Mouse (Mus musculus) G1E-ER4 (cell line): ENCODE measurements around the gene Tnks2. TPM values are rescaled to one million over a fixed set of nuclear protein-coding genes. Genes with fewer than 3 reads are reported as not detected.

Experiments used
- GATA1 ChIP-seq: IDR thresholded peaks from one replicate; pipeline ENCODE4 v1.8.0; 2012; ENCODE audit warnings: low read length, inconsistent platforms
- polyA plus RNA-seq: library from polyadenylated mRNA; stranded (reverse); fragments of >175 nt; gene quantifications from 2 replicates; pipeline ENCODE4 v1.2.3, GENCODE M21; 2012

Gene Tnks2
- polyA plus RNA-seq, 1 experiment, result 25.8 TPM

- TF ChIP-seq GATA1, result no peak
Observed at GRCm38 (mm10) chr19:36860393-36860792, 26.4 kb downstream of the Tnks2 start.

GRCm38 (mm10) chr19:36865905-36866304 lies 31.9 kb downstream of the Tnks2 start:
- no peak for TF ChIP-seq GATA1

DNA sequence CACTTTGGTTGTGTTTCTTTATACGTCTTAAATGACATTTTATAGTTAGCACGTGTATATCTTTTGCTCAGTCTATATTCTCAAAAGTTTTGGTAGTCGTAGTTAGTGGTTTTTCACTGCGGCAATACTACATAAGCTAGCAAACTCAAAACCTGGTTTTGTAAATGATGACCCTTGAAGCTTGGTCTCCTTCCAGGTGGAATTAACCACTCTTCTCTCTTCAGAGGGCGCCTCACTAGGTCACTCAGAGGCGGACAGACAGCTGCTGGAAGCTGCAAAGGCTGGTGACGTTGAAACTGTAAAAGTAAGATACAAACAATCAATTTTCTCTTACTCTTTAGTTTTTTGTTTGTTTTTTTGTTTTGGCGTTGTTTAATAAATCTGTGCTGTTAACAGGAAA lies 33.4 kb downstream of the Tnks2 start:
- no peak for TF ChIP-seq GATA1

DNA sequence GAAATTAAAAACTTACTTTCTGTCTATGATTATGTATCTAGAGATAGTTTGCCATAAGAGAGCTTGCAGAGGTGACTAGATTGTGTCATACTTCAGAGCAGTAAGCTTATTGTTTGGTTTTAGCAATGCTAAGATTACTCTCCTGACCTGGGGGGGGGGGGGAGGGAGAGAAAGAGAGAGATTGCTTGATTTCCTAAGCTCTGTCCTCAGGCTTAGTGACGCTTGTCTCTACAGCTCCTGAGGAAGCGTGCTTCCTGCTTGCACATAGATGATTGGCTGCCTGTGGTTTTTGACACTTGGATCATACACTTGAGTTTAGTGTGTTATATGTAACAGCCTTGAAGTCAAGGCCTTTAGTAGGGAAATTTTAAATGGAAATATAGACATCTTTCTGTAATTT lies 40.6 kb downstream of the Tnks2 start:
- TF ChIP-seq GATA1, result no peak

DNA sequence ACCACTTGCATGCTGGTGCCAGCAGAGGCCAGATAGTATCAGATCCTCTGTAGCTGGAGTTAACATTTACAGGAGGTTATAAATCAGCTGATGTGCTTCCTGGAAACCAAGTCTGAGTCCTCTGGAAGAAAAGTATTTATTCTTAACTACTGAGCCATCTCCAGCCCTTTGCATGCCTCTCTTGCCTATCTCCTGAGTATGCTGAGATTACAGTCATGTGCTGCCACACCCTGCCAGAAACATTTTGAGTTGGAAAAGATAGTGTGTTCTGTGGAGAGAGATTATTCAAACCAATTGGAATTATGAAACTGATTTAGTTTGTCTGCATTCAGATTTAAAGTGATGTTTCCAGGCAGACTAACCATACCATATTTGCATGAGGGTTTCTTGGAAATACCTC lies 43.3 kb downstream of the Tnks2 start:
- no peak for TF ChIP-seq GATA1

- no peak for TF ChIP-seq GATA1
Observed at GRCm38 (mm10) chr19:36878743-36879495, 44.9 kb downstream of the Tnks2 start.

- TF ChIP-seq GATA1, result no peak
Observed at GRCm38 (mm10) chr19:36883119-36883518, 49.1 kb downstream of the Tnks2 start.

- no peak for TF ChIP-seq GATA1
Observed at GRCm38 (mm10) chr19:36886316-36886715, 52.3 kb downstream of the Tnks2 start.

GRCm38 (mm10) chr19:36887706-36888105 lies 53.7 kb downstream of the Tnks2 start:
- TF ChIP-seq GATA1, result no peak

GRCm38 (mm10) chr19:36891746-36892145 lies 57.7 kb downstream of the Tnks2 start:
- TF ChIP-seq GATA1, result no peak

- no peak for TF ChIP-seq GATA1
Observed at GRCm38 (mm10) chr19:36896791-36897569, 62.9 kb downstream of the Tnks2 start.

DNA sequence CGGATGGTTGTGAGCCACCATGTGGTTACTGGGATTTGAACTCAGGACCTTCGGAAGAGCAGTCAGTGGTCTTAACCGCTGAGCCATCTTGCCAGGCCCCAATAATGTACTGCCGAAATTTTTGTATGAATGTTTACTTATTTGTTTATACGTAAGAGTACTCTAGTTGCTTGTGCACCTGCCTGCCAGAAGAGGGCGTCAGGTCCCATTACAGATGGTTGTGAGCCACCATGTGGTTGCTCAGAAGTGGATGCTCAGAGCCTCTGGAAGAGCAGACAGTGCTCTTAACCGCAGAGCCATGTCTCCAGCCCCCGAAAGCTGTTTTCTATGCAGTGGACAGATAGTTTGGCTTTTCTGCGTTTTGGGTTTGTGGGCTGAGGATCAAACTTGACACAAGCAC lies 63.7 kb downstream of the Tnks2 start:
- TF ChIP-seq GATA1, result no peak

DNA sequence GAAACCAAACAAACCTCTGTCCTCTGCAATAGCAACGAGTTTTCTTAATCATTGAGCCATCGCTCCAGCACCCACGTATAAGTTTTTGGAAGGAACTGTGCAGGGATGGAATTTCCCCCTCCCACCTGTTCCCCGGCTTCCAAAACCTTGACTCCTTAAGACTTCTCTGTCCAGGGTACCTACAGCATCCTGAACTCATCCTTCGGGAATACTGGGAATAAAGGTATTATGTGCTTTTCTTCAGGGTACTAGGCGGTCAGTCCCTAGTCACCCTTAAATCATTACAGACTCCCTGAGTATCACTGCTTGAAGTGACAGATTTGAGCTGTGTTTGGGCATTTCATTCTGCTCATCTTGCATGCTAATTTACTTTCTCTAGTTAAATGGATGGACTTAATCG lies 69.3 kb downstream of the Tnks2 start:
- no peak for TF ChIP-seq GATA1

DNA sequence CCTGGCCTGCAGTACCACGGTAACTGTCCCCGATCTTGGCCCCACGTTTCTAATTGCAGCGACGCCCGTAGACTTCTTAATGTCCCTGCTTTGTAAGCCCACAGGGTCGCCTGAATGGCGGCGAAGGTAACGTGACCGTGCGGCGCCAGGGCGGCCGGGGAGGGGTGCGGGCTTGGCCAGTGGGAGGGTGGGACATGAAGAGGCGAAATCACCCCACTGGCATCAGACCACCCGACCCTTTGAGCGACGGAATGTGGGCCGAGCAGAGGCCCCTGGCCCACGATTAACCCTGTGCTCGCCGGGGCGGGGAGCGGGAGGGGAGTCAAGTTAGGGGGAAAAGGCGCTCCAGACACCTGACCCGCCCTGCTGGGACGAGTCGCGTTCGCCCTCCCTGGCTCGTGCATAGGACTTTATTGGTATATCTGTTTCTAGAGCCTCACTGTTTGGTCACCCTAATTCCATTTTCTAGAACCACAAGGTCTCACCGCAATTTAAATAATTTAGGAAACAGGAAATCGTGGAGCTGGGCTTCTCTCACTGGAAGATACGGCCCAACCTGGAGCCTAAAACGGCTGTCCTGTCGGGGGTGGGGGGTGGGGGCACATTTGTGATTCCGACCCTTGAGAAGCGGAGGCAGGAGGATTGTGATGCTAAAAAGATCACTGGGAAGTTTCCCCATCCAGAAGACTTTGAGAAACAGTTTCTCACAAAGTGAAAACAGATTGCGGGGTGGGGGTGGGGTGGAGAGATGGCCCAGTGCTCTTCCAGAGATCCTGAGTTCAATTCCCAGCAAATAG lies 70.4 kb downstream of the Tnks2 start:
- no peak for TF ChIP-seq GATA1

DNA sequence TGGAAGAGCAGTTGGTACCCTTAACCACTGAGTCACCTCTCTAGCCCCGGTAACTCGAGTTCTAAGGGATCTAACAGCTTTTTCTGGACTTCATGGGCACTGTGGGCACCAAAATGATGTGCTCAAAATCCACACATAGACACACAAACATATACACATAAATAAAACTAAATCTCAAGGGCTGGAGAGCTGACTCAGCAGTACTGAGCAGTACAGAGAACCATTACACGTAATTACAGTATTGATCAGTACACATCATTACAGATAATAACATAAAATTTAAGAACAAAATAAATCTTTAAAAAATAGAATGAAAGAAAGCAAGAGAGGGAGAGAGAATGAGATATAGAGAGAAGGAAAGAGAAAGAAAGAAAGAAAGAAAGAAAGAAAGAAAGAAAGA lies 75.1 kb downstream of the Tnks2 start:
- no peak for TF ChIP-seq GATA1

GRCm38 (mm10) chr19:36909676-36910292 lies 75.8 kb downstream of the Tnks2 start:
- no peak for TF ChIP-seq GATA1
